Mouse (Mus musculus) stomach, embryonic 16.5 days (tissue): ENCODE results near the gene Lrrc8c. TPM values are rescaled to one million over a fixed set of nuclear protein-coding genes. Genes with fewer than 3 reads are reported as not detected.

Source experiments
- ATAC-seq: fragments of 200-750 bp; cut with Nextera tagmentation; 2 replicates; pipeline ENCODE4 v1.8.0; 2017; ENCODE audit warnings: moderate number of reproducible peaks, moderate TSS enrichment; ENCODE audit not compliant: insufficient read depth, low FRiP score
- H3K27ac ChIP-seq: fragments of 300-500 bp; sonication (generic); 2 replicates; pipeline ENCODE4 v1.5.1; 2014; ENCODE audit warnings: low read length
- H3K27me3 ChIP-seq: fragments of 300-500 bp; sonication (generic); 2 replicates; pipeline ENCODE4 v1.6.1; 2014; ENCODE audit warnings: low read length, control low read depth, mixed read lengths; ENCODE audit not compliant: control insufficient read depth, insufficient read depth
- H3K36me3 ChIP-seq: fragments of 300-500 bp; sonication (generic); 2 replicates; pipeline ENCODE4 v1.6.1; 2014; ENCODE audit warnings: low read length; ENCODE audit not compliant: control insufficient read depth, insufficient read depth
- H3K4me1 ChIP-seq: fragments of 300-500 bp; sonication (generic); 2 replicates; pipeline ENCODE4 v1.6.1; 2014; ENCODE audit warnings: low read length, control low read depth, mixed read lengths; ENCODE audit not compliant: control insufficient read depth, insufficient read depth
- H3K4me2 ChIP-seq: fragments of 300-500 bp; sonication (generic); 2 replicates; pipeline ENCODE4 v1.6.1; 2014; ENCODE audit warnings: low read depth, low read length, mixed read lengths
- H3K4me3 ChIP-seq: fragments of 300-500 bp; sonication (generic); replicated peaks from 2 replicates; pipeline ENCODE4 v1.5.1; 2014; ENCODE audit warnings: mild to moderate bottlenecking, low read length
- H3K9ac ChIP-seq: fragments of 300-500 bp; sonication (generic); 2 replicates; pipeline ENCODE4 v1.6.1; 2014; ENCODE audit warnings: low read length
- H3K9me3 ChIP-seq: fragments of 300-500 bp; sonication (generic); replicated peaks from 2 replicates; pipeline ENCODE4 v1.6.1; 2016; ENCODE audit warnings: low read length, control low read depth; ENCODE audit not compliant: control insufficient read depth
- WGBS: fragments of 180-500 bp; shearing (Covaris S2); extraction: QIAGEN DNeasy Blood & Tissue Kit; methylation state at CpG from one replicate; pipeline ENCODE4 v1.1.7; 2014; 5-methylcytosine and 5-hydroxymethylcytosine counted together
- polyA plus RNA-seq: library from polyadenylated mRNA; unstranded; fragments of >200 nt; fragmentation: Nextera tagmentation; extraction: Ambion mirVana; gene quantifications from 2 replicates; pipeline ENCODE4 v1.2.1, GENCODE M21; 2015

The Lrrc8c gene
- polyA plus RNA-seq, 1 experiment from 2014 or later = 14.8 TPM

DNA sequence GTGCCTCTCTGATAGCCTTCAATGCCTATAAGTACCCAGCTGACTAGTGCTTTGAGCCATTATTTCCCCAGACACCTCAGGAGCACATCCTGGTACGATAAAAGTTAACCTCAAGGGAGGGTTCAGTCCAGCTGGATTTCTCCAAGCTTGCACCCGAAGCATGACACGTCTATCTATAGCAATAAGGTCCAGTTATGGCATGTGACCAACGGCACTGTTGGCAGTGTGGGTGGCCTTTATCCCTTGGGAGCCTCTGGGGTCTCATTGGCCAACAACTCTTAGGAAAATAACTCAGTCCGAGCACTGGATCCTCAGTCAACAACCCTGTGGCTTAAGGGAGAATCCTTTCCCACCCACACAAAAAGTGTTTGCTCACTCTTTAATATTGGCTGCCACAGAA lies 55.6 kb downstream of the Lrrc8c start:
- no peaks in the 10 kb centered on the region for H3K4me1 ChIP-seq
- no peak overlapping the region for H3K4me2 ChIP-seq
- H3K36me3 ChIP-seq = no peaks in the 10 kb centered on the region
- ATAC-seq = no peak
- H3K4me3 ChIP-seq = no peak overlapping the region
- H3K9ac ChIP-seq = no peak overlapping the region
- 88% methylated on average over 5 of the region's 5 CpGs for WGBS
- no peaks in the 10 kb centered on the region for H3K27me3 ChIP-seq
- no peak overlapping the region for H3K27ac ChIP-seq
- no peaks in the 10 kb centered on the region for H3K9me3 ChIP-seq

DNA sequence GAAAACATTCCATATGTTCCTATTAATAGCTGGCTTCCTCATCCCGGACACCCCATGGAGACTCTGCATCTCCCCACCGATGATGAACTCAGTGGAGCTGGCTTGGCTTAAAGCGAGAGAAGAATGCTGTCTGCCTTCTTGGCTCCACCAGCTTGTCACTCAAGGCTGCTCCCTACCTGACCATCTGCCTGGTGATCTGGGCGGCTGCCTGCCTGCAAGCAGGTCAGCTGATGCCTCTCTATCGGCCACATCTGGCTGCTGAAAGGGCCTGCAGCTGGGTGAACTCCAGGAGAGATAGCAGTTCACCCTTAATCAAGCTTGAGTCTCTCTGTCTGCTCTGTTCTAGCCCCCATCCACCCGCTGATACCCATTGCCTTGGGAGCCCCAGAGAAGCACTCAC lies 56.7 kb downstream of the Lrrc8c start:
- H3K36me3 ChIP-seq = no peaks in the 10 kb centered on the region
- WGBS = 65% methylated on average over 6 of the region's 6 CpGs
- no peaks in the 10 kb centered on the region for H3K9me3 ChIP-seq
- no peaks in the 10 kb centered on the region for H3K27me3 ChIP-seq
- no peak overlapping the region for H3K4me3 ChIP-seq
- H3K4me1 ChIP-seq = no peaks in the 10 kb centered on the region
- H3K9ac ChIP-seq = no peak overlapping the region
- no peak overlapping the region for H3K4me2 ChIP-seq
- ATAC-seq = peak; percentile 56; the same call in 1 of the 2 replicates
- H3K27ac ChIP-seq = no peak overlapping the region

- Histone ChIP-seq H3K9ac (no peak overlapping the region), H3K4me2 (no peak overlapping the region), H3K36me3 (no peaks in the 10 kb centered on the region), H3K27me3 (no peaks in the 10 kb centered on the region), H3K4me3 (no peak overlapping the region), H3K27ac (no peak overlapping the region), H3K4me1 (no peaks in the 10 kb centered on the region), H3K9me3 (no peaks in the 10 kb centered on the region)
- ATAC-seq = no peak
- WGBS = 47% methylated on average over 10 of the region's 10 CpGs
Measured at GRCm38 (mm10) chr5:105580909-105581308, 61.7 kb downstream of the Lrrc8c start.

- no peak for ATAC-seq
- H3K36me3 ChIP-seq = no peaks in the 10 kb centered on the region
- no peak overlapping the region for H3K4me2 ChIP-seq
- H3K27me3 ChIP-seq = no peaks in the 10 kb centered on the region
- H3K9ac ChIP-seq = no peak overlapping the region
- H3K27ac ChIP-seq = peak overlapping the region; percentile 64
- H3K4me1 ChIP-seq = 0 out of 2 replicates have a peak, but pooled peaks cover 7% of the 10 kb centered on the region
- 63% methylated on average over 4 of the region's 4 CpGs for WGBS
- H3K9me3 ChIP-seq = no peaks in the 10 kb centered on the region
- no peak overlapping the region for H3K4me3 ChIP-seq
Measured at GRCm38 (mm10) chr5:105585929-105586328, 66.7 kb downstream of the Lrrc8c start.

- no peak overlapping the region for H3K9ac ChIP-seq
- H3K4me3 ChIP-seq = no peak overlapping the region
- ATAC-seq = peak; percentile 63; the same call in 1 of the 2 replicates
- 19% methylated on average over 5 of the region's 5 CpGs for WGBS
- H3K36me3 ChIP-seq = no peaks in the 10 kb centered on the region
- 0 out of 2 replicates have a peak, but pooled peaks cover 7% of the 10 kb centered on the region for H3K4me1 ChIP-seq
- no peaks in the 10 kb centered on the region for H3K27me3 ChIP-seq
- H3K27ac ChIP-seq = peak overlapping the region; percentile 64; the same call in 1 of the 2 replicates
- no peak overlapping the region for H3K4me2 ChIP-seq
- no peaks in the 10 kb centered on the region for H3K9me3 ChIP-seq
Measured at GRCm38 (mm10) chr5:105586655-105587054, 67.5 kb downstream of the Lrrc8c start.

GRCm38 (mm10) chr5:105587471-105587870 lies 68.3 kb downstream of the Lrrc8c start:
- 74% methylated on average over 6 of the region's 6 CpGs for WGBS
- no peak overlapping the region for H3K4me2 ChIP-seq
- H3K27ac ChIP-seq = no peak overlapping the region
- no peaks in the 10 kb centered on the region for H3K9me3 ChIP-seq
- 0 out of 2 replicates have a peak, but pooled peaks cover 7% of the 10 kb centered on the region for H3K4me1 ChIP-seq
- no peaks in the 10 kb centered on the region for H3K36me3 ChIP-seq
- no peak for ATAC-seq
- H3K4me3 ChIP-seq = no peak overlapping the region
- no peak overlapping the region for H3K9ac ChIP-seq
- no peaks in the 10 kb centered on the region for H3K27me3 ChIP-seq

- Histone ChIP-seq H3K4me1 (0 out of 2 replicates have a peak, but pooled peaks cover 7% of the 10 kb centered on the region), H3K27ac (no peak overlapping the region), H3K27me3 (no peaks in the 10 kb centered on the region), H3K36me3 (no peaks in the 10 kb centered on the region), H3K9ac (no peak overlapping the region), H3K4me3 (no peak overlapping the region), H3K9me3 (no peaks in the 10 kb centered on the region), H3K4me2 (no peak overlapping the region)
- WGBS = 50% methylated on average over 4 of the region's 4 CpGs
- ATAC-seq = no peak
Measured at GRCm38 (mm10) chr5:105588683-105589082, 69.5 kb downstream of the Lrrc8c start.

DNA sequence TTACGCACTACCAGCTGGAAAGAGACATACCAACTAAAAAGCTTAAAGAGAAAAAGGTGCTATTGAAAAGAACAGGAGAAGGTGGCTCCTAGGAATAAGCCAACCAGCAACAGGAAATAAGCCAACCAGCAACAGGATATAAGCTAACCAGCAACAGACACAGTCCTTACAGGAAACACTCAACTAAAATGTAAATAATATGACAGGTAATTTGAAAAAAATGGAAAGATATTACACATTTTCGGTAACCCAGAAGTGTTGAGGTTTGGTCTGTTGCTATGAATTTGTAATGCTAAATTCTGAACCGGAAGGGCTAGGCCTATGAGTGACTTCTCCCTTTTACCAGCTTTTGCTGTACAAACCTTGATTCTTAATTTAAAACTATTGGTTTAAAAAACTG lies 69.9 kb downstream of the Lrrc8c start:
- H3K27me3 ChIP-seq = no peaks in the 10 kb centered on the region
- no peak overlapping the region for H3K27ac ChIP-seq
- H3K9ac ChIP-seq = no peak overlapping the region
- H3K4me3 ChIP-seq = no peak overlapping the region
- ATAC-seq = no peak
- H3K36me3 ChIP-seq = no peaks in the 10 kb centered on the region
- no peak overlapping the region for H3K4me2 ChIP-seq
- 0 out of 2 replicates have a peak, but pooled peaks cover 7% of the 10 kb centered on the region for H3K4me1 ChIP-seq
- H3K9me3 ChIP-seq = no peaks in the 10 kb centered on the region
- 62% methylated on average over 3 of the region's 3 CpGs for WGBS

DNA sequence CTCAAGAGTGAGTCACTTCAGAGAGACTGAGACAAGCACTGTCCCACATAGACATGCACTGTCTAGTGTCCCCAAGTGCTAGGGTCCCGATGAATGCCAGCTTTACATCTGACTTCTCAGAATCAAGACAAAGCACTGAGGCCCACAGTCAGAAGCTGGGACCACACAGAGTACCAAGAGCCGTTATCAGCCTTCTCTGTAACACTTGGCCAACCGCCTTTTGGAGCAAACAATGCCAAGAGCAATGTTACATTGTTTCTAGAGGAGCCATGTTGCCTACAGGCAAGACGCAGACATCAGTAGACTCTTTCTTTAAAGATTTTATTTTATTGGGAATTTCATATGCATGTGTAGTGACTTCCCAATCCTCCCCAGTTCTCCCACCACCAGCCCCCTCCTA lies 73.2 kb downstream of the Lrrc8c start:
- Histone ChIP-seq H3K27ac (no peak overlapping the region), H3K4me2 (no peak overlapping the region), H3K4me3 (no peak overlapping the region), H3K36me3 (no peaks in the 10 kb centered on the region), H3K9me3 (no peaks in the 10 kb centered on the region), H3K9ac (no peak overlapping the region), H3K27me3 (no peaks in the 10 kb centered on the region), H3K4me1 (no peaks in the 10 kb centered on the region)
- no peak for ATAC-seq
- WGBS = 90% methylated on average over 4 of the region's 4 CpGs

DNA sequence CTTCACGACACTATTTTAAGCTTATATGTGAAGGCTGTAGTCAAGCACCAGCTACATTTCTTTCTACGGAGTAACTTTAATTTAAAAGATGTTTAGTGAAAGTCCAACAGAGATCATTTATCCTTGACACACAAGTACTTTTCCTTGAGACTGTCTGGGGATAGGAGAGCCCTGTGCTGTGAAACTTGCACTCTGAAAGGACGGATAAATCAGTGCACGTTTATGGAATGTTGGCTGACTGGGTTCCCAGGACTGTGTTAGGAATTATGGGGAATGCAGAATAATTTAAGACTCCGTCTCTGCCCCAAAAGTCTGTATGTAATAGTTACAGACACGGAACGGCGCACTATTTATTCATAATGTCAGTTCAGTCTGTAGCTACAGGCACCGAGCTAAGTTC lies 74.4 kb downstream of the Lrrc8c start:
- no peaks in the 10 kb centered on the region for H3K36me3 ChIP-seq
- no peak overlapping the region for H3K4me3 ChIP-seq
- no peak overlapping the region for H3K27ac ChIP-seq
- H3K4me1 ChIP-seq = no peaks in the 10 kb centered on the region
- H3K27me3 ChIP-seq = no peaks in the 10 kb centered on the region
- H3K4me2 ChIP-seq = no peak overlapping the region
- no peaks in the 10 kb centered on the region for H3K9me3 ChIP-seq
- WGBS = 71% methylated on average over 9 of the region's 9 CpGs
- H3K9ac ChIP-seq = no peak overlapping the region
- ATAC-seq = no peak
